Mouse (Mus musculus): ENCODE data around the gene Acsf3.

Gene Acsf3

DNA sequence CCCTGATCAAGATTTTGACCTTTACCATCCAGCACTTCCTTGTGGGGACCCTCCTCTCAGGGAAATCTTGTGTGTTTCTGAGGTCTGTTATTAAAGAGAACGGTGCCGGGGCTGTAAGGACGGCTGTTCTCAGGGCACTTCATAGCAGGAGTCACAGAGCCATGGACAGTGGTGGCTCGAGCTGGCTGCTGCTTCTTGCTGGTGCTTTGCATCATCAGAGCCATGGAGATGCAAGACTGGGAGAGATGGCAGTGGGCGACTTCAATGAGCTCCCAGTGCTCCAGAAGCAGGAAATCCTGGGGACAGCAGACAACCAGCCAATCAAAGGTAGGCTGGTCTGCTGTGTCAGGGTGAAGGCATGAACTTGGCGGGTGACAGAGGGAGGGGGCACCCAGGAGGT, 14.2 kb upstream of the Acsf3 start:
- DNase-seq (ENCODE audit: low read depth) = no peak

DNA sequence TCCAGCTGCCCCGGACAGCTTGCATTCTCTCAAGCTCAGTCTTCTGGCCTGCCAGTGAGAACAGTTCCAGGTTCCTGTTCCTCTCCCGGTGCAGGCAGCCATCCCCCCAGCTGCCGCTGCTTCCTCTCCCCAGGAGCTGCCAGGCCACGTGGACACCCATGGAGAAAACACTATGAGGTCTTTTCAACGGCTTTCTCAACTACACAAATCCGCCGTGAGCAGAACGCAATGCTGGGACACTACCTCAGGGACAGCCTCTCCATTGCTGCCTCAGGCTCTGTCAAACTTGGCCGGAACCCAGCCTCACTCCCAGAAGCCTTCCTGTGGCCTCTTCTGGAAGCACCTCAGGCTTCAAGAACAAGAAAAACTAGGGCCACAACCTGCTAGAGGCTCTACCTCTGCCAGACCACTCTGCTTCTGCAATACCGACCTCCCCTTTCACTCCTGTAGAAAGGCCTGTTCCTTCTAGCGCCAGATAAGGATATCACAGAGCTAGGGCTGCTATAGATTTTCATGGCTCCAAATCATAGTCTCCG, 12.5 kb upstream of the Acsf3 start:
- DNase-seq (ENCODE audit: low read depth) = no peak

DNA sequence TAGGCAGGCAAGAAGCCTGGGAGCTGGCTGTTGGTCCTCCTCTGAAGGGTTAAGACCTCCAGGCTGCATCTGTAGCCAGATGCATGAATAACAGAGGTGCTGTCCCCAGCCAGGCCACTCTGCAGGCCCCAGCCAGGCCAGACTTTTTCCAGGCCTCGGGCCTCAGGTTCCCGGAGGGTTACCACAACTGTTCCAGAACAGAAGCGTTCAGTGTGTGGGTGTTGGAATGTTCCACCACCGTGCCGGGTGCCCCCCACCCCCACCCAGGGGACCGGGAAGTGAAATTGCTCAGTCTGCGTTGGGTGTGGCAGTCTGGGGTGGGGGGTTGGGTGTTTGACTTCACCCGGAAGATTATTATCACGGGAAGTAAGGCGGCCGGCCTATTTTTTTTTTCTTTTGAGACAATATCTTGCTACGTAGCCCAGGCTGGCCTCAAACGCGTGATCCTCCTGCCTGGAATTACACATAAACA, 12.0 kb upstream of the Acsf3 start:
- DNase-seq (ENCODE audit: low read depth) = no peak

DNA sequence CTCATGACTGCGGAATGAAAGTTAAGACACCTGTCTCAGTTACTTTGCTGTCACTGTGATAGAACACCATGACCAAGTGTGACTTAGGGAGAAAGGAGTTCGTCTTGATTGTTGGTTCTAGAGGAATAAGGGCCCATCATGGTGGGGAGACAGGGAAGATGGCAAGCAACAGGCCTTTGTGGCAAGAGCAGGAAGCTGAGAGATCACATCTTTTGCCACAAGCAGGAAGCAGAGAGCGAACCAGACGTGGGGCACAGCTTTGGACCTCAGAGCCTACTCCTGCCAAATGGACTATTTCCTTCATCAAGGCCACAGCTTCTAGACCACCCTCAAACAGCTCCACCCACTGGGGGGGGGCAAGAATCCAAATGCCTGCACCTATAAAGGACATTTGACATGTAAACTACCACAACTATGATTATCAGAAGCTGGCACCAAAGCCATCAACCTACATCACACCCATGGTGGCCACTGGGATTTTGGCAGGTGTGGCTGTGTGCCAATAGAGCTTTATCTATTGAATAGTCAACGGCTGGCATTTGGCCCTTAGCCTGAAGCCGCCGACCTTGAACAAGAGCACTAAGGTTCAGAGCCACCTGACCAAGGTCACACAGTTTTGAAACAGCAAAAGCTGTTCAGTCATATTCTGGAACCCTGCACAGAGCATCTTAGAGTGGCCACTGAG, 10.4 kb upstream of the Acsf3 start:
- DNase-seq (ENCODE audit: low read depth) = no peak

DNA sequence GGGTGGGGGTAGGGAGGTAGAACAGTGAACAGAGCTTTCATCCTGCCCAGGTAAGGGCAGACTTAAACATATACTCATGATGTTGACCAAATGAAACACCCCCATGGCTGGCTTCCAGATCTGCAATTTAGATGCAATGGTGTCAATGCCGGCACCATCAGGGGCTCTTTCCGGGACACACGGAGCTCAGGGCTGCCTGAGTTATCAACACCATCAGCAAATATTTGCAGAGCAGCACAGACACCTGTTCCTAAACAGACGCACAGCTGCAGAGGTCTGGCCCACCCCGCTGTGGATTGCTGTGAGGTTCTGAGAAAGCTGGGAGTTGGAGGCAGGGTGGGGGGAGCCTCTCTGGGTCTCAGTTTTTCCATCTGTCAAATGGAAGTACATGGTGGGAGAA, 9.1 kb upstream of the Acsf3 start:
- DNase-seq (ENCODE audit: low read depth) = no peak

DNA sequence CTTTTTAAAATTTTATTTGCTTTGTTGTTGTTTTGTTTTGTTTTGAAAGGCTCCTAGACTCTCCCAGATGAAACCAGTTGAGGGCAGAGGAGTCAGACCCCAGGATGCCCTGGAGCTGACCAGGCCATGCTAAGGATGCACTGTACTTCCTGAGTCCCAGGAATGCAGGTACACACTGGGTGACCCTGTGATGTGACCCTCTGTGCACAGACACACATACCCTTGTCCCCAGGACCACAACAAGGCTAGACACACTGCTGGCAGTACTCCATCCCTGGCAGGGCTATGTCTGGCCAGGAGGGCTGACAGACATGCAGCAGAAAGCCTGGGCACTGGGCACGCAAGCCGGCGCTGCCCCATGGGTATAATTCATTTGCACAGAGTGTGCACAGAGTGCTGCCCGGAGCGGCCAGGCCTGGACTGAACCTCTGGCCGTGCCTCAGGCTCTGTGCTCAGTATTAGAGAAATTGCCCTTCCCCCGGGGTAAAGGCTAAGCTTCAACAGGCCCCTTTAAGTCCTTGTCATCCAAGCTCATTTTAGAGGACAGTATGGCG, 8.6 kb upstream of the Acsf3 start:
- no peak for DNase-seq (ENCODE audit: low read depth)

DNA sequence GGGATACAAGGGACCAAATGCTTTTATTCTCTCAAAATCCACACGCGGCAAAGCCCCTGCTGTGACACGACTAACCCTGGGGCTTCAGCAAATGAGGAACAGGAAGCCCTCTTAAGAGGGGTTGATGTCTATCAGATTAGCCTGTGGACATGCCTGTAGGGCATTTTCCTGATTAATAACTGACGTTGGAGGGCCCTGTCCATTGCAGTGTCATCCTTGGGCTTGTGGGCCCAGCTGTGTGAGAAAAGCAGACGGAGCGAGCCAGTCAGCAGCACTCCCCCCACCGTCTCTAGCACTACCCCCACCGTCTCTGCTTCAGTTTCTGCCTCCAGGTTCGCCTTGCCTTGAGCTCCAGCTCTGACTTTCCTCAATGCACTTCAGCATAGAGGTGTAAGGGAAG, 8.1 kb upstream of the Acsf3 start:
- DNase-seq (ENCODE audit: low read depth) = no peak

DNA sequence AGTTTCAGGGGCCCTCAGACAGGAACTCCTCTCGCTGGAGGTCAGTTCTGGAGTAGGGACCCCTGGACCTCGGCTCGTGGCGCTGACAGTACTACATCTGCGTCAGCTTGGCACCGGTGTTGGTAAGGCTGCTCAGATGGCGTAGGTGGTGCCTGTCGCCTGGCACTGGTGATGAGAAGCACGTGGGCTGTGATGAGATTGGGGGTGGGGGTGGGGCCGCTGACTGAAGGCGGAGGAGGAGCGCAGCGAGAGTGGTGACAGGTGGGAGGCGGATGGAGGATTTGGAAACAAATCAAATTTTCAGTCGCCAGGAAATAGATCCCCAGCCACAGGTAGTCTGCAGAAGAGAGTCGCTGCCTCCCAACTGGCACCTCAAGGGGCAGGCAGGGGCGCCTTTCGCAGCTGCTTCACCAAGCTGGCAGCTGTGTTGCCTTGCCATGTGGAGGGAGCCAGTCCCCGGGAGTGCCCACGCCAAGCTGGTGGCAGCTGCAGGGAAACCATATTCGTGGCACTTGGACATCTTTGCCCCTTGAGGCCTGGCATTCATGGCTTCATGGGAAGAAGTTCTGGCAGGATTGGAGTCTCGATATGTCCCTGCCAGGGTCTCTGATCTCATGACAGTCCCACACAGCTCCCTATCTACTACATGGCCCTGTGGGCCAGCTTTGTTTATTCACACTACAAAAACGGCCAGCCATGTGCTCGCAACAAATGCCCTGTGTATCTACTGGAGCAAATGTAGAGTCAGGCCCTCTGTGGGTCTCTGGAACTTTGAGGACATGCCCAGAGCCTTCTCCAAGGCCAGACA, 5.8 kb upstream of the Acsf3 start:
- no peak for DNase-seq (ENCODE audit: low read depth)

DNA sequence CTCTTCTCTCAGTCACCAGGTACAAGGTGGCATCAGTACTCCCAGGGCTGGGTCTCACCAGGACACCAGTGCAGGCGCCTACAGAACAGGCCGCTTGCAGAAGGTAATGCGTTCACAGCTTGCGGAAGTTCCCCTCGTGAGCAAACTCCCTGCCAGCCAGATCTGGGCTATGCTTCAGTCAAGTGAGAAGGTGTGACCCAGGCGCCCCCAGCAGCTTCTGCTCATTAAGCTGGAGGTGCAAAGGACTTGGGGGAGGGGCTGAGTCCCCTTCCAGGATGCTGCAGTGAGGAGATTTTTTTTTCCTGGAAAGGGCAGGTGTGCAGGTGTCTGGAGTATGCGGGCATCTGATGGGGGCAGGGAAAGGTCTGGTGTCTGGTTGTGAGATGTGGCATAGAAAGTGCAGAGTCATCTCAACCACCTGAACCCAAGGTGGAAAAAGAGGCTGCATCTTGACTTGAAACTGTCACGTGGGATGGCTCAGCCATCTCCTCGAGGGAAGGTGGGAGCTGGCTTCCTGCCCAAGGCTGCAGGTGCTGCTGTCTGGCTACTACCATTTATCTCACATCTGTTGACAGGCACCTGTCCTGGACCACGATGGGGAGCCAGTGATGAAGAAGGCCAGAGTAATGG, 2.7 kb upstream of the Acsf3 start:
- no peak for DNase-seq (ENCODE audit: low read depth)

DNA sequence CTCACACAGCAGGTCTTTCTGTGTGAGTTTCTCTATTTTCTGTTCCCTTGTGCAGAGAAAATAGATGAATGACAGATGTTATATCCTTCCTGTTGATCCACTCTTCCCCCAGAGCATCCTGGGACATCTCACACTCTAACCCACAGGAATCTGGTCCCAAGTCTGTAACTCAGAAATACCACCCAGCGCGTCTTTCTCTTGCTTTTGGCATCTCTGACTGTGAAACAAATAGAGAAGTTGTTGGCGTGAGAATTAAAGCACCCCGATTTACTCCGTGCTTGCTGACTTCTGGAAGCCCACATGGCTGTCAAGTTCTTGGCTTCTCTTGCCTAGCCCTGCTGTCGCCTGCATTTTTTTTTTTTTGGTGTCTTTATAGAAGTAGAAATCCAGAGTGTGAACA, 2.4 kb downstream of the Acsf3 start:
- no peak for DNase-seq (ENCODE audit: low read depth)

DNA sequence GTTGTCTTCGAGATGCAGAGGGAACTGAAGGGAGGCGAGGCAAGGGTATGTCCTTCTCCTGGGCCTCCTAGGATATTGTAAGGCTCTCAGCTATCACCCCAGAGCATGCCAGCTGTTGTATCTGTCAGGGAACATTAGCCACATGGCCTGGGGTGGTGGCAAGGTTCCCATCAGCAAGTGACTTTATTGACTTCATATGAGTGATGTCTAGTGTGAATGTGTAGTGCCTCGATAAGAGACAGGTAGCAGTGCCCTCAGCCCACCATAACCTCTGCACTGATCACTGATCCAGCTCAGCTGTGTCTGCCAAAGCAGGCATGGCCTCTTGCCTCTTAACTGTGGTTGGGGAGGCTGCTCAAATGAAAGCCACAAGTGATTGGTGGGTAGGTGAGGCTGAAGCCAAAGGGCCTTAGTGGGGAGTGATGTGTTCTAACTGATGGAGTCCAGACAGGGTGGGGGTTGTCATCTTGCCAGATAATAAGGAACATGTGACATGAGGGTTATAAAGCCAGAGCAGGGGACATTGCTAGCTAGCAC, 3.5 kb downstream of the Acsf3 start:
- no peak for DNase-seq (ENCODE audit: low read depth)

DNA sequence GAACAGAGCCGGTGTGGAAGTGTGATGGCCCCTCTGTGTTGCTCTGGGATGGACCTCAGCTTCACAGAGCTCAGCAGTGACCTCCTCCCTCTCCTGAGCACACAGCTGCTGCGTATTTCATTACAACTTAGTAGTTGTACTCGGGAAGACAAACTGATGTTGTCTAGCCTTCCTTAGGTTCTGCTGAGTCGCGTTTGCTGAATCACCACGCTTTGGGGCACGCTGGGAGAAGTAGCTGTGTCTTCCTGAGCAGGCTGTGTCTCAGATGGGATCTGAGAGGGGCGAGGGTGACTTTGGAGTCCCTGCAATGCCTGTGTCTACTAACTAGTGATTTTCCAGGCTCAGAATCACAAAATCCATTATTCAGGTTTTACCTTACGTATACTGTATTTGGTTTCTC, 4.0 kb downstream of the Acsf3 start:
- no peak for DNase-seq (ENCODE audit: low read depth)

DNA sequence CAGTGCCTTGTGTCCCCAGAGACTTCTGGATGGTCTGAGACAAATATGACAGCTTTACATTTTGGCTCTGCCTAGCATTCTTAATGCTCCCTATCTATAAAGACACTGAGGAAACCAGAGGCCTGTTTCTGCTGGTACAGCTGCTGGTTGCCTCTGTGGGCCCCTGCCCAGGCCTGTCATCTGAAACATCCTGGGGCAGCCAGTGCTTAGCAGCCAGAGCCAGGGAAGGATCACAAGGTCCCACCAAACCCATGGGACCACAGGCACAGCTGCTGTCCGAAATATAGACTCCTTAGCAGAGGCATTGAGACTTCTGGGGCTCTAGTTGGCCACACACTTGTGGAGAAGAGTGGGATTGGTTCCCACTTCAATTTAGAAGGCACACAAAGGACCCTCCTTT, 9.5 kb downstream of the Acsf3 start:
- no peak for DNase-seq (ENCODE audit: low read depth)

DNA sequence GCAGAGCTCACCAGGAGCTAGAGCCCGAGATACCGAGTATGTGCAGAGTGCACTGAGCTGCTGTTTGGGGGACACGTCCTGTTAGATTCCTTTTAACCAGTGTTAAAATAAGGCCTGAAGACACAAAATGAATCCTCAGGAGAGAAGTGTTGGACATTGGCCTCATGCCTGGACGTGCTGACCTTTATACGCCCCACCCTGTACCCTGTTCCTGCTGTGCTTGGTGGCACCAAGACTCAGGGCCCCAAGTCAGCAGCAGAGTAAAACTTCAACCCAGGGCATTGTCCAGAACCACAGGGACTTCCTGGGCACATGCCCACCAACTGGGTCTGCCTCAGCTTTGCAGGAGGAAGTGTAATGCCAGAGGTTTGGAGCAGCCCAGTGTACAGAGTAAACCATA, 14.5 kb downstream of the Acsf3 start:
- no peak for DNase-seq (ENCODE audit: low read depth)

DNA sequence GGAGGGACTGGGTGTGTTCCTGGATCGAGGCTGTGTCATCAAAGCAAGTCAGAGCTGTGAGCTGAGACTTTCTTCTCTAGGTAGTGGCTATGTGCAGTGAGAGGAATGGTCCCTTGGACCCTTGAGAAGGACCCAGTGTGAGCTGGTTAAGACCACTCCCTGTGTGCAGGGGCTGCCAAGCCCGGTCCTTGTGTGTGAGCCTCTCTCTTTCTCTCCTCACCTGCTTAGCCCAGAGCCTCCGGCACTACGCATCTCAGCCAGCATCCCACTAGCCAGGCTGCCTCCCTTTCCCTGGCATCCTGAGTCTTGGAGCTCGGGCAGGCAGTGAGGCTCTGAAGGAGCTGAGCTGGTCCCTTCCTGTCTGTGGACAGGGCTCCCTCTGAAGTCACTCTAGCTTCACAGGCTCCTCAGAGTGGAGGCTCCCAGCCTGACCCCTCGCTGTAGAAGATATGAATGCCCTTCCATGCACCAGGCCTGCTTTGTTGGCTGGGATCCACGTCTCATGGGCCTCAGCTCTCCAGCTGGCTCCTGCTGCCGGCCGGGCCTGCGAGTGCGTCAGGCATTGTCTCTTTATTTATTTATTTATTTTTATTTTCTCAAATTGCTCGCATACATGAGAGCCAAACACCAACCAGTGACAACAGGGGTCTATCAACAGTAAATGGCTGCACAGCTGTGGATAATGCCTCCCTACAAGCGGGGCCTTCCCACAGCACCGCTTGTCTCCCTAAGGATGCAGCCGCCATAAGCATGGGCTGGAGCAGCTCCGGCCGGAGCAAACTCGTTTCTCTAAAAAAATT, 18.3 kb downstream of the Acsf3 start:
- DNase-seq (ENCODE audit: low read depth) = no peak

DNA sequence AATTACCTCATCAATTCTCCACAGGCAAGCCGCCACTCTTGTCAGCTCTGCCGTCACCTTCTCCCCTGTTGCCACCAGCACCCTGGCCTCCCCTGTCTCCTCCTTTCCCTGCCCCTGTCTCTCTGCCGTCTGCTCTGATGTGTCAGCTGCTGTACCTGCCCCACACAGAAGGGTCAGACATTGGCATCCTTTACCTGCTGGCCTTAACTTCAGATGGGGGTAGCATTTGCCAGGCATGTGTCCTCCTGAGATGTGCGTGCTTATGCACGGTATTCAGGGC, 18.8 kb downstream of the Acsf3 start:
- DNase-seq (ENCODE audit: low read depth) = no peak

DNA sequence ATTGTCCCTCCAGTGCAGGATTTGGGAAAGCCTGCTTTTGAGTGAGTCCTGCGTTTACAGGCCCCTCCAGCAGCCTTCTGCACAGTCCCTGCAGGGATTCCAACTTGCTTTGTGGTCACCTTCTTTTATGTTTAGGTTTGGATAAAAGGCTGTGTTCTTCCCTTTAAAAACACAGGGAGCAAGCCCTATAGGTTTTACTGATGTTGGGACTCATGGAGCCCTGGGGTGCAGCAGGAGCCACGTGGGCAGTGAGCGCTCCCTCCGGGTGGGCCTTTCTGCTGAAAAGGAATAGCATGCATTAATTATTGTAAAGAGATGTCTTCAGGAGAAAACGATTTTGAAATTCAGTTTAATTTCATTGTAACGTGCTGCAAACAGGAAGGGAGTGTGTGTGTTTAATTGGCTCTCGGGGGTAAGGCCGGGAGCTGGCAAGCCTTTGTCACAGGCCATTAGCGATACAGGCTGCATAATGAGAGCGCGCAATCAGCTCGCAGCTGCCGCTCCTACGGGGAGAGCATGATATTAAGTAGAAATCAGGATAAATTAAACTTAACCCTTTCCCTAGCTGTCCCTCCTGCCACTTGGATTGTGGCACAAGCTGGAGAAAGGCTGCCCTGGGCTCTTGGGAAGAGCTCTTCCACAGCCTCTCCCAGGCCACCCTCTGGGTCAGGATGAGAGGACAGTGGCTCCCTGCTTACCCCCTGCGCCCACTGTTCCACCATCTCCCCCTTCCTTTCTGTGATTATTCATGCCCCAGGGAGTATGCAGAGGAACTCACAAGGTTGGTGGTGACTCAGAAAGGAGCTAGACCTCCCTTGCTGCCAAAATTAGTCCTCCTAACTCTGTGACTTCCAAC, 28.8 kb downstream of the Acsf3 start:
- no peak for DNase-seq (ENCODE audit: low read depth)

DNA sequence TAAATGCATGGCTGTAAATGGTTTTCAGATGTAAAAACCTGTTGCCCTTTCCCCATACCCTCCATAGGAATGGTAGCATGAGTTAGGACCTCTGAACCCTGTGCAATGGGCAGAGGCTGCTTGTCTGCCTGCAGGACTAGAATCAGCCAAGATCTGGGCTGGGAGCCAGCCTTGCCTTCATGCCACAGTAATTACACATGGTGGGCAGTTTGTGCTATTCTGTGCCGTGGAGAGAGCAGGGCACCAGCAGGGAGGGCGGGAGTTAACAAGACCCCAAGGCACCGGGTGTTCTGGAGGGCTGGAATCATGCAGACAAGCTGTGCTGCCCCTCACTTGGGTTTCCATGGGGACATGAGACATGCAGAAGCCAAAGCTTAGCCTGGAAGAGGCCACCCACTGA, 30.1 kb downstream of the Acsf3 start:
- DNase-seq (ENCODE audit: low read depth) = no peak

DNA sequence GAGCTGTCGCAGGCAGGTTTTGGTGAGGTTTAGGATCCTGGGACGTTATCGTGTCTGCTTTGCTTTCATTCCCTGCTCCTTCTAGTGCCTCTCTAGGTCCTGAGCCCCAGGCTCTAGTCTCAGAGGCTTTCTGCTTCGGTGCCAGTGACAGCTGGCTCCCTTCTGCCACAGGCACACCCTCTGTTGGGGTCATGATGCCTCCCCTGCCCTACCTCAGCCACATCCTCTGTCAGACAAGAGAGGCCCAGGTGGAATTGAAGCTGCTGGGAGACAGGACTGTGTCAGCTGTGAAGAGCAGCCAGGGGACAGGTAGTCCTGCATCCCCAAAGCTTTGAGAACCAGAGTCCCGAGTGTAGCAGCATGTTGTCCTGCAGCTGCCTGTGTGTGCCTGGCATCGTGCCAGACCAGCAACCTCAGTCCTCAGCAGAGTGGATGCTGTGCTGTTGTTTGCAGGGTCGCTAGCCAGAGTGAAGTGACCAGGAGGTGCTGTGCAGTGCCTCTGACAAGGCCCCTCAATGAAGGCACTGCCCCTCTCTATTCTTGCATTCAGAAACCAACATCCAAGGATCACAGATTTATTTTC, 31.8 kb downstream of the Acsf3 start:
- DNase-seq (ENCODE audit: low read depth) = no peak

DNA sequence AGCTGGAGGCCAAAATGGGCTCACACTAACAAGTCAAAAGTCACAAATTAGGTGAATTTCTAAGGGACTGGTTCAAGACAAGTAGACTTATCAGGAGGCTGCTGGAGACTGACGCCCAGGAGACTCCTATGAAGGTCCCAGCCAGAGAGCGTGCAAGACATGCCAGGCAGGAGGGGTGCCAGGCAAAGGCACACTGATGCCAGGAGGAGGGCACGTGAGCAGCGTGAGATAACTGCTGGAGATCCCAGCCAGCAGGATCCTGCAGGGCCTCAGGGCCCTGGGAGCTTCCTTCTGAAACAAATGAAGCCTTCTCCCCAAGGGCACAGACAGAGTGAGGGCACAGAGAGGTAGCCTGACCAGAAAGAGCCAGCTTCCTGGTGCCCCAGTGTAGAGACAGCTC, 32.6 kb downstream of the Acsf3 start:
- DNase-seq (ENCODE audit: low read depth) = no peak

DNA sequence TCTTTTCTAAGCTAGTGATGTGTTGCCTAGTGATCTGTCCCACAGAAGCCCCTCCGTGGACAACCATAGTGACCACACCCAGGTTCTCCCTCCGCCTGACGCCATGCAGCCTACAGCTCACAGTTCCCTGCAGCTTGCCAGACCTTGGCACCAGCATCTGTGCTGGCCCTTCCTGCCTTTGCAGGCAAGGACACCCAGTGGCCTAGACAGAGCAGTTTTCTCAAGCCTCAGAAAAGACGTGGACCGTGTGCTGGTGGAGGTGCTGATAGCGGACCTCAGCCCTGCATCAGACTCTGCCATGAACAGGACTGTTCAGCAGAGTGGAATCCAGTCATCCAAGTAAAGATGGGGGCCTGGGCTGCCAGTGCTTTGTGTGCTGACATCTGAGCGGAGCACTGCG, 35.1 kb downstream of the Acsf3 start:
- DNase-seq (ENCODE audit: low read depth) = no peak
